Mouse (Mus musculus): ENCODE data around the gene Syndig1. TPM values are rescaled to one million over a fixed set of nuclear protein-coding genes. Genes with fewer than 3 reads are reported as not detected.

The Syndig1 gene
- total RNA-seq, 2 experiments from 2014 or later, result not detected

DNA sequence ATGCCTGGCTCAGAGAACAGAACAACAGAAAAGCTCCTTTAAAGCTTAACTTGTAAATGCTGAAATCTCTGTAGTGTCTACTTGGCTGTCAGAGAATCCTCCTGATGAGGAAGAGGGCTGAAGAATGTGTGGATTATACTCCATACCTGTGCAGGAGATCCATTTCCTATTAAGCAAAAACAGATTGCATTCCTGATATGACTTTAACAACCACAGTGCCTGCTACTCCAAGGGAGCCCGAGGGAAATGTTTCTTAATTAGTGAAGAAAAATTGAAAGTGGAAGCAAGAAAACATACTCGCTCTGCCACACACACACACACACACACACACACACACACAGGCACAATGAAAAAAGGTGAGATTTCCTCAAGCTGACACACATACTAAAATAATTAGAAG is 41.5 kb downstream of the Syndig1 start:
- ATAC-seq (replicated peaks; ENCODE audit: low FRiP score, low TSS enrichment, poor library complexity, severe bottlenecking), result no peak

- no peak for ATAC-seq (replicated peaks; ENCODE audit: low FRiP score, low TSS enrichment, poor library complexity, severe bottlenecking)
Measured at GRCm38 (mm10) chr2:149872496-149872895, 43.5 kb downstream of the Syndig1 start.

- ATAC-seq (replicated peaks; ENCODE audit: low FRiP score, low TSS enrichment, poor library complexity, severe bottlenecking), result no peak
Measured at GRCm38 (mm10) chr2:149873346-149873745, 44.3 kb downstream of the Syndig1 start.

DNA sequence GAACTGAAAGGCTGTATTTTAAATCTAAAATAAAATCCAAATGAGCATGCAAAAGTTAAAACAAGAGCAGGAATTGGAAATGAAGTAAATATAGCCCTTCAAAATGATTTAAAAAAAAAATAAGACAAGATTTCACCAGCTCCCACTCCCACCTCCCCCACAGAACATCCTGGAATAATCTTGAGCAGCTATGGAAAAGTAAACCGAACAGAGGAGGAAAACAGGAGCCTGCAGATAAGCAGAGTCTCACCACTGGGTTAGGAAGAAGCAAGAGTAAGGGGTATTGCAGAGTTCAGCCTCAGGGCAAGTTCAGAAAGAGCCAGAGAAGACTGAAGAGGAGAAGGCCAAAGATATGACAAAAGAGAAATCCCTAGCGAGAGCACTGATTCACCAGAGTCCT is 48.9 kb downstream of the Syndig1 start:
- no peak for ATAC-seq (replicated peaks; ENCODE audit: low FRiP score, low TSS enrichment, poor library complexity, severe bottlenecking)

GRCm38 (mm10) chr2:149887634-149888033 is 58.6 kb downstream of the Syndig1 start:
- no peak for ATAC-seq (replicated peaks; ENCODE audit: low FRiP score, low TSS enrichment, poor library complexity, severe bottlenecking)

GRCm38 (mm10) chr2:149891647-149892046 is 62.6 kb downstream of the Syndig1 start:
- no peak for ATAC-seq (replicated peaks; ENCODE audit: low FRiP score, low TSS enrichment, poor library complexity, severe bottlenecking)

- no peak for ATAC-seq (replicated peaks; ENCODE audit: low FRiP score, low TSS enrichment, poor library complexity, severe bottlenecking)
Measured at GRCm38 (mm10) chr2:149896337-149896736, 67.3 kb downstream of the Syndig1 start.

DNA sequence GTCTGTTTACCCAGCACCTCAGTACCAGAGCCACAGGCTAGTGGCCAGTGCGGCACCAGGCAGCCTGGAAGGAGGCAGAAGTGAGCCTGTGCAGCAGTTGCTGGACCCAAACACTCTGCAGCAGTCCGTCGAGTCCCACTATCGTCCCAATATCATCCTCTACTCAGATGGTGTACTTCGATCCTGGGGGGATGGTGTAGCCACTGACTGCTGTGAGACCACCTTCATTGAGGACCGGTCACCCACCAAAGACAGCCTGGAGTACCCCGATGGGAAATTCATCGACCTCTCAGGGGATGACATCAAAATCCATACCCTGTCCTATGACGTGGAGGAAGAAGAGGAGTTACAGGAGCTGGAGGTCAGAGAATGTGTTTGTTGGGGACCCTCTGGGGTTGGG is 70.6 kb downstream of the Syndig1 start:
- no peak for ATAC-seq (replicated peaks; ENCODE audit: low FRiP score, low TSS enrichment, poor library complexity, severe bottlenecking)

DNA sequence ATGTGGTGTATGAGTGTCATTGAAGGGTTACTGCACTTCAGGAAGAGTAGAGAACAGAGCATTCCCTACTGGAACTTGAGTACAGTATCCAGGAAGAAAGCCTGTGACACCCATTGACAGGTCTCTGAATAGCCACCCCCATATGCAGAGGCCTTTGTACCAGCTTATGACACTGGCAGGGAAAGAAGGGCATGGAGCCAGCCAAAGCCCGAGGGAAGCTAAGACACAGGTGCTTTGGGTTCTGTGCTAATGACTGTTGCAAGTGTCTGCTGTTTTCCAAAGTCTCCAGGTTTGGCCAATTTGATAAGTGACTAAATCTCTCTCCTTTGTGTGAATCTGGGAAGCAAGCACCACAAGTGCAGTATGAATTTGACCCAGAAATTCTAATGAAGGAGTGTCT is 71.6 kb downstream of the Syndig1 start:
- no peak for ATAC-seq (replicated peaks; ENCODE audit: low FRiP score, low TSS enrichment, poor library complexity, severe bottlenecking)

- ATAC-seq (replicated peaks; ENCODE audit: low FRiP score, low TSS enrichment, poor library complexity, severe bottlenecking), result no peak
Measured at GRCm38 (mm10) chr2:149904405-149904804, 75.4 kb downstream of the Syndig1 start.

DNA sequence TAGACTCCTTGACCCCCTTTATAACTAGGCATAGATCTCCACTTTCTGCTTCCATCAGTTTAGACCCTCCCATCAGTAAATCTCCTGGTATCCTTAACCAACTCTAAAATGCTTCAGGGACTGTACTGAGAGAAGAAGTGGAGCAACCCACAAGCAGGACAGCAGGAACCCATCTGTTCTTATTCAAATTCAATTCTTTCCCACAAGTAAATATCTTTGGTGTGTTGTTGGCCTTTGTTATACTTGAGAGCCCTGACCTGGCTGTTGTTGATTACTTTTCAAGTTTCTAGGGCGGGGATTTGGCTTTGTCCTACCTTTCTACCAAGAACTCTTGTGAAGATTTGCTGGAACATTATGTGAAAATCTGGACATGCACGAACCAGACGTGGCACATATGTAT is 77.7 kb downstream of the Syndig1 start:
- no peak for ATAC-seq (replicated peaks; ENCODE audit: low FRiP score, low TSS enrichment, poor library complexity, severe bottlenecking)

DNA sequence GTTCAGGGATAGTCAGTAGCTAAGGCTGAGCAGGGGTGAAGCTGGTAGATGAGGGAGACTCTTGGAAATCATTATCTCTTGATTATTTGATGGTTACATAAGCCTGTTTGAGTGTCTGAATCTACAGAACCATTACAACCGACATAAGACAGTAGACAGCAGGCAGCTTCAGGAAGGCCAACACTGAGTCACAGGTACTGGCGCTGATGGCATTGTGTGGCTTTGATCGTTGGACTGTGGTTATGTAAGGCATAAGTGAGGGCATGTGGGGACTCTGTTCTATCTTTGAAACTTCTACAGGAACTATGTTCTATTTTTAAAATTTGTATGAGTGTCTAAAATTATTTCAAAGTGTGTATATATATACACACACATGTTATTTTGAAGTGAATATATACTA is 88.2 kb downstream of the Syndig1 start:
- ATAC-seq (replicated peaks; ENCODE audit: low FRiP score, low TSS enrichment, poor library complexity, severe bottlenecking), result no peak

- ATAC-seq (replicated peaks; ENCODE audit: low FRiP score, low TSS enrichment, poor library complexity, severe bottlenecking), result no peak
Measured at GRCm38 (mm10) chr2:149923561-149923960, 94.5 kb downstream of the Syndig1 start.

DNA sequence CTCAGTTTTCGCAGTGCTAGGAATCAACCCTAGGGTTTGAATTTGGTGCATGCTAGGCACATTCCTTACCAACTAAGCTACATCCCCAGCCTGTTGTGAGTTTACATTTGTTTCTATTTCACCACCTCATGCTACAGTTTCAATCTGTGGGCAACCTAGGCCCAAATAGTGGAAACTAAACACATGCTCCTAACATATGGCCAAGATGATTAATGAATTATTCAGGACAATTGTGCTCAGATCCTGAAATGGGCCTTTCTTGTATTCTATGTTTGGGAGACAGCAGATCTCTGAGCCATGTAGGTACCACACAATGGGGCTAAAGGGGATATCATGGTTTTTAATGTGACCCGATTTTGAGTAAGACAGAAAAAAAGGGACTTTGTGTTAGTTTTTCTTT is 96.9 kb downstream of the Syndig1 start:
- no peak for ATAC-seq (replicated peaks; ENCODE audit: low FRiP score, low TSS enrichment, poor library complexity, severe bottlenecking)

- ATAC-seq (replicated peaks; ENCODE audit: low FRiP score, low TSS enrichment, poor library complexity, severe bottlenecking), result no peak
Measured at GRCm38 (mm10) chr2:149927001-149927400, 98.0 kb downstream of the Syndig1 start.

DNA sequence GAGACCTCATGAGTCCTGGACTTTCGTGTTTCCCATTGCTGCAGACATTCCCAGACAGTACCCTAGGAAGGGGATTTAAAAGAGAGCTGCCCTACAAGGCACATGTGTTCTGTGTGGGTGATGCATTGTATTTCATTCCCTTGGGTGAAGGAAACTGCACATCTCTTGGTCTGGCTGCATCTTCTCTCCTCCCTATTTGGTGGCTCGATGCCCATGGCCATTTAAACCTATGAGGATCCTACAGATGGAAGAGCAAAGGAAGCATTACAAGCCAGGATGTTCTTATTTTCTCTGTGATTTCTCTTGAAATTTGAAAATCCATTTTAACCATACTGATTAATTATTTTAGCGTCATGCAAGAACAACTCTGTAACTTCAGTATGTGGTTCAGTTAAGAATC is 98.5 kb downstream of the Syndig1 start:
- ATAC-seq (replicated peaks; ENCODE audit: low FRiP score, low TSS enrichment, poor library complexity, severe bottlenecking), result no peak

GRCm38 (mm10) chr2:149929986-149930385 is 101.0 kb downstream of the Syndig1 start:
- no peak for ATAC-seq (replicated peaks; ENCODE audit: low FRiP score, low TSS enrichment, poor library complexity, severe bottlenecking)

DNA sequence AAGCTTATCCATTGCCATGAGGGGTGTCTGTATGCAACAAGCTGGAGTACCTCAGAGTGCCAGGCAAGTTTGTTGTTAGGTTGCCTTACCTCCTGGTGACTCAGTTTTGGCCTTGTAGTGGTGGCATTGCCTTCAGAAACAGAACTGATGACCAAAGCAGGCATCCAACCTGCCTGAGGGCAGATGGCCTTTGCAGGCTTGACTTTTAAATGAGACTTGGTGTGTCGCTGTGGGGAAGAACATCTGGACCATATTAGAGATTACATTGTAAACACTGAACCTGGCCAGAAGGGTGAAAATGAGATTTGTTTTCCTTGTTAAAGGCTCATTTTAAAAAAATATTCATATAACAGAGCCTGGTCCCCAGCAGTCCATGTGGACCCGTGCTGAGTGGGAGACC is 102.1 kb downstream of the Syndig1 start:
- ATAC-seq (replicated peaks; ENCODE audit: low FRiP score, low TSS enrichment, poor library complexity, severe bottlenecking), result no peak

GRCm38 (mm10) chr2:149932095-149932494 is 103.1 kb downstream of the Syndig1 start:
- no peak for ATAC-seq (replicated peaks; ENCODE audit: low FRiP score, low TSS enrichment, poor library complexity, severe bottlenecking)

GRCm38 (mm10) chr2:149933247-149933898 is 104.4 kb downstream of the Syndig1 start:
- ATAC-seq (replicated peaks; ENCODE audit: low FRiP score, low TSS enrichment, poor library complexity, severe bottlenecking), result no peak

GRCm38 (mm10) chr2:149934139-149934538 is 105.1 kb downstream of the Syndig1 start:
- no peak for ATAC-seq (replicated peaks; ENCODE audit: low FRiP score, low TSS enrichment, poor library complexity, severe bottlenecking)

DNA sequence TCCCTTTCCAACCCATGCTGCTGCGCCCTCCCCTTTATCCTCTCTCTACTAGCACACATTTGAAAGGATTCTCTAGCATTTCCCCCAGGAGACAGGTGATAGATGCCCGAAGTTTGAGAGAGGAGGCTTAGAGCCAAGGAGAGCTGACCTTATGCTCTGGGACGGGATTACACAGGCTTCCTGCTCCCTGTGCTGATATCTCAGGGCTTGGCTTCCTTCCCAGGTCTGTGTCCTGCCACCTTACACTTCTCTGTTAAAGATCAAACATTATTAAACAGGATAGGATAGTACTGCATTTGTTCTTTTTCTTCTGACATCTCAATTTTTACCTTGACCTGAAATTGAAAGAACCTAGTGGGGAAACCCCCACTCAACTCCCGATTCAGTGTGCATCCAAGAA is 109.8 kb downstream of the Syndig1 start:
- ATAC-seq (replicated peaks; ENCODE audit: low FRiP score, low TSS enrichment, poor library complexity, severe bottlenecking), result no peak
